9 mouse cellular contexts compared by ENCODE assay signal in genomic region chr19:55577306-55578042, GRCm38 (mm10).
DNase-seq lines count a peak whose midpoint lies in the region; ATAC-seq and TF ChIP-seq lines count a peak whose summit lies in the region.
"Had no signal": no experiment of that assay in that cellular context is flagged by ENCODE, and none has a peak within 500 bp of the region (broad histone marks: within the 10 kb centered on the region; RNA-seq: fewer than 3 reads in every experiment).

No protein-coding gene starts in this region.

- 0 out of 2 replicates have a peak, but pooled peaks have one; percentile 15 for ATAC-seq in liver, postnatal 0 days
- no peak for ATAC-seq in liver, embryonic 12.5 days
- ATAC-seq in embryonic facial prominence, embryonic 14.5 days (ENCODE audit: low read depth) = no peak
- ATAC-seq in hindbrain, embryonic 15.5 days (ENCODE audit: low FRiP score, low read depth) = 0 out of 2 replicates have a peak, but pooled peaks have one; percentile 33
- 0 out of 2 replicates have a peak, but pooled peaks have one; percentile 65 for ATAC-seq in monocyte, adult 5-6 weeks (replicated peaks; ENCODE audit: insufficient number of reproducible peaks, low FRiP score, low TSS enrichment, poor library complexity, severe bottlenecking)

- no peak for TF ChIP-seq EP300 in liver, postnatal 0 days (IDR thresholded peaks at IDR 0.05; ENCODE audit: low read depth)

- no peaks in the 10 kb centered on the region for H3K27me3 ChIP-seq in liver, postnatal 0 days (ENCODE audit: insufficient read depth, low read length)
- no peaks in the 10 kb centered on the region for H3K27me3 ChIP-seq in liver, embryonic 12.5 days (replicated peaks)
- no peaks in the 10 kb centered on the region for H3K27me3 ChIP-seq in embryonic facial prominence, embryonic 14.5 days (replicated peaks; ENCODE audit: control insufficient read depth, insufficient read depth, low read length)
- peaks cover 7% of the 10 kb centered on the region; the same call in 1 of the 2 replicates for H3K27me3 ChIP-seq in hindbrain, embryonic 15.5 days

- no peak overlapping the region for H3K4me3 ChIP-seq in liver, postnatal 0 days (ENCODE audit: low read depth, low read length)
- H3K4me3 ChIP-seq in liver, embryonic 12.5 days = no peak overlapping the region
- H3K4me3 ChIP-seq in embryonic facial prominence, embryonic 14.5 days (ENCODE audit: low read depth, low read length) = no peak overlapping the region
- no peak overlapping the region for H3K4me3 ChIP-seq in hindbrain, embryonic 15.5 days
- H3K4me3 ChIP-seq: gastrocnemius, adult 2 months had no signal

- no peak overlapping the region for H3K9ac ChIP-seq in liver, postnatal 0 days (replicated peaks)
- H3K9ac ChIP-seq in liver, embryonic 12.5 days = no peak overlapping the region
- no peak overlapping the region for H3K9ac ChIP-seq in embryonic facial prominence, embryonic 14.5 days (ENCODE audit: low read depth, low read length)
- H3K9ac ChIP-seq in hindbrain, embryonic 15.5 days = no peak overlapping the region; the same call in 1 of the 2 replicates

- H3K4me2 ChIP-seq in liver, postnatal 0 days (ENCODE audit: low read depth, low read length) = no peak overlapping the region
- no peak overlapping the region for H3K4me2 ChIP-seq in liver, embryonic 12.5 days
- no peak overlapping the region for H3K4me2 ChIP-seq in embryonic facial prominence, embryonic 14.5 days (ENCODE audit: low read depth, low read length)
- no peak overlapping the region for H3K4me2 ChIP-seq in hindbrain, embryonic 15.5 days

- no peaks in the 10 kb centered on the region for H3K36me3 ChIP-seq in liver, postnatal 0 days (replicated peaks; ENCODE audit: insufficient read depth, low read length)
- H3K36me3 ChIP-seq in liver, embryonic 12.5 days = no peaks in the 10 kb centered on the region
- no peaks in the 10 kb centered on the region for H3K36me3 ChIP-seq in embryonic facial prominence, embryonic 14.5 days (ENCODE audit: control insufficient read depth, insufficient read depth, low read length)
- no peaks in the 10 kb centered on the region for H3K36me3 ChIP-seq in hindbrain, embryonic 15.5 days

- no peak overlapping the region for H3K27ac ChIP-seq in liver, postnatal 0 days (ENCODE audit: low read depth)
- no peak overlapping the region for H3K27ac ChIP-seq in liver, embryonic 12.5 days
- peak overlapping the region; percentile 30; the same call in 1 of the 2 replicates for H3K27ac ChIP-seq in embryonic facial prominence, embryonic 14.5 days (replicated peaks; ENCODE audit: low read depth, low read length)
- H3K27ac ChIP-seq in hindbrain, embryonic 15.5 days (replicated peaks) = peak overlapping the region; percentile 72; the same call in 1 of the 2 replicates
- H3K27ac ChIP-seq: gastrocnemius, adult 2 months had no signal

- H3K4me1 ChIP-seq in liver, postnatal 0 days (ENCODE audit: insufficient read depth) = no peaks in the 10 kb centered on the region
- peaks cover 24% of the 10 kb centered on the region for H3K4me1 ChIP-seq in liver, embryonic 12.5 days
- H3K4me1 ChIP-seq in embryonic facial prominence, embryonic 14.5 days (ENCODE audit: control insufficient read depth, insufficient read depth, low read length) = peaks cover 23% of the 10 kb centered on the region
- peaks cover 16% of the 10 kb centered on the region for H3K4me1 ChIP-seq in hindbrain, embryonic 15.5 days (replicated peaks)

- TF ChIP-seq CTCF in liver, postnatal 0 days (IDR thresholded peaks at IDR 0.05; ENCODE audit: low read depth) = no peak

- 70% methylated on average over 25 of the region's 25 CpGs for WGBS in liver, postnatal 0 days (ENCODE audit: insufficient replicate concordance)
- 71% methylated on average over 25 of the region's 25 CpGs for WGBS in liver, embryonic 12.5 days (ENCODE audit: insufficient replicate concordance)
- WGBS in embryonic facial prominence, embryonic 14.5 days = 69% methylated on average over 25 of the region's 25 CpGs
- 75% methylated on average over 25 of the region's 25 CpGs for WGBS in hindbrain, embryonic 15.5 days

- DNase-seq in liver, postnatal 0 days = no peak
- no peak for DNase-seq in embryonic facial prominence, embryonic 14.5 days (ENCODE audit: low spot score)
- DNase-seq in embryo, embryonic 10 days (ENCODE audit: low spot score) = no peak
- DNase-seq in spleen, adult 12 weeks (ENCODE audit: low spot score) = no peak
- DNase-seq: gastrocnemius, adult 2 months; thymus, postnatal 14 days had no signal

- H3K9me3 ChIP-seq in liver, postnatal 0 days (ENCODE audit: low read length) = no peaks in the 10 kb centered on the region
- no peaks in the 10 kb centered on the region for H3K9me3 ChIP-seq in liver, embryonic 12.5 days (replicated peaks)
- no peaks in the 10 kb centered on the region for H3K9me3 ChIP-seq in embryonic facial prominence, embryonic 14.5 days (ENCODE audit: control insufficient read depth, low read length)
- no peaks in the 10 kb centered on the region for H3K9me3 ChIP-seq in hindbrain, embryonic 15.5 days

Comparison
In these comparisons a context has a peak if more than half of its experiments do, and no peak if none do; other contexts are left out.
1. ATAC-seq: peak in liver, postnatal 0 days (single experiment), hindbrain, embryonic 15.5 days (single experiment) and monocyte, adult 5-6 weeks (single experiment); none in liver, embryonic 12.5 days (single experiment) and embryonic facial prominence, embryonic 14.5 days (single experiment).
2. H3K27ac ChIP-seq: peak in embryonic facial prominence, embryonic 14.5 days (single experiment) and hindbrain, embryonic 15.5 days (single experiment); none in liver, postnatal 0 days (single experiment) and liver, embryonic 12.5 days (single experiment).